Mouse (Mus musculus) lung, adult 2 months (tissue): ENCODE data around the gene Pars2. TPM values are rescaled to one million over a fixed set of nuclear protein-coding genes. Genes with fewer than 3 reads are reported as not detected.

ENCODE experiments used
- DNase-seq: peaks from one replicate; pipeline ENCODE4 v3.0.0; 2022
- H3K4me1 ChIP-seq: fragments of 200-500 bp; 2 replicates; pipeline ENCODE4 v1.6.1; 2011; ENCODE audit warnings: low read length; ENCODE audit not compliant: control insufficient read depth, insufficient read depth
- H3K4me3 ChIP-seq: fragments of 200-500 bp; replicated peaks from 2 replicates; pipeline ENCODE3; 2011; ENCODE audit warnings: low read depth, mild to moderate bottlenecking, control low read depth, low read length; ENCODE audit errors: extremely low read depth
- CTCF ChIP-seq: fragments of 200-500 bp; IDR thresholded peaks from 2 replicates; pipeline ENCODE4 v1.5.1; 2011; ENCODE audit warnings: mild to moderate bottlenecking, low read length, control low read depth; ENCODE audit not compliant: insufficient read depth
- POLR2A ChIP-seq: fragments of 200-500 bp; IDR thresholded peaks from 2 replicates; pipeline ENCODE4 v1.6.1; 2011; ENCODE audit warnings: low read depth, mild to moderate bottlenecking, control low read depth, low read length, borderline replicate concordance; ENCODE audit errors: extremely low read depth
- WGBS: fragments of 180-500 bp; shearing (Covaris S2); methylation state at CpG from one replicate; pipeline ENCODE4 v1.1.7; 2018; 5-methylcytosine and 5-hydroxymethylcytosine counted together
- polyA plus RNA-seq: library from polyadenylated mRNA; depleted of rRNA; stranded (reverse); fragments of >200 nt; gene quantifications from 2 replicates; pipeline ENCODE4 v1.2.3, GENCODE M21; 2012

The Pars2 gene
- polyA plus RNA-seq, 1 experiment: 7.8 TPM

GRCm38 (mm10) chr4:106663956-106664470, 13.1 kb downstream of the Pars2 start:
- DNase-seq: no peak
- H3K4me1 ChIP-seq: no peaks in the 10 kb centered on the region
- H3K4me3 ChIP-seq: no peak overlapping the region
- 80% methylated on average over 5 of the region's 5 CpGs for WGBS
- no peak for TF ChIP-seq CTCF
- no peak for TF ChIP-seq POLR2A

DNA sequence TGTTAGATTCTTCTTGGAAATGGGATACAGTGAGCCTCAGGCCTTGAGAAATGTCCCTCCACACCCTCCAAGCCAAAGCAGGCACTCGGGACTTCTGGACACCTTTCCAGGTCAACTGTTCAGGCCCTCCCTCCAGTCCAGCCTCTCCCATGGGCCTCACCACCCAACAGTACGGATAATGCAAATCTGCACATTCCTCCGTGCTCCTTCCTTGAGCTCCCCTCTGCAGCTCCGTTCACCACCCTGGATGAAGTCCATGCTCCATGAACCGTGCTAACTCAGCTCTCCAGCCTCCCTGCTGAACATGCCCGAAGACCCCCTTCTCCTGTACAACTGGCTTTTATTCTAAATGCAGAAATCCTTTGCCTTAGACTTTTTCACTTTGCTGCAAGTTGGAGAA, 13.8 kb downstream of the Pars2 start:
- DNase-seq: no peak
- WGBS: 86% methylated on average over 6 of the region's 6 CpGs

GRCm38 (mm10) chr4:106665269-106665668, 14.4 kb downstream of the Pars2 start:
- DNase-seq: no peak
- no peak for TF ChIP-seq CTCF
- no peak for TF ChIP-seq POLR2A
- H3K4me1 ChIP-seq: no peaks in the 10 kb centered on the region
- WGBS: 99% methylated on average over 2 of the region's 2 CpGs
- H3K4me3 ChIP-seq: no peak overlapping the region

More for the DNA sequence above, 13.8 kb downstream of the Pars2 start:
- Histone ChIP-seq H3K4me1 (no peaks in the 10 kb centered on the region), H3K4me3 (no peak overlapping the region)
- TF ChIP-seq POLR2A: no peak
- no peak for TF ChIP-seq CTCF

GRCm38 (mm10) chr4:106665673-106666072, 14.8 kb downstream of the Pars2 start:
- no peak for DNase-seq
- Histone ChIP-seq H3K4me1 (no peaks in the 10 kb centered on the region), H3K4me3 (no peak overlapping the region)
- TF ChIP-seq POLR2A: no peak
- no peak for TF ChIP-seq CTCF
- whole genome bisulfite sequencing: 89% methylated on average over 10 of the region's 10 CpGs

- WGBS: 95% methylated on average over 2 of the region's 2 CpGs
- Histone ChIP-seq H3K4me1 (no peaks in the 10 kb centered on the region), H3K4me3 (no peak overlapping the region)
- TF ChIP-seq POLR2A (no peak), CTCF (no peak)
- DNase-seq: no peak
Observed at GRCm38 (mm10) chr4:106666546-106666945, 15.7 kb downstream of the Pars2 start.

- DNase-seq: no peak
- no peak for TF ChIP-seq CTCF
- TF ChIP-seq POLR2A: no peak
- H3K4me3 ChIP-seq: no peak overlapping the region
- H3K4me1 ChIP-seq: peaks cover 2% of the 10 kb centered on the region; the same call in 1 of the 2 replicates
- WGBS: 85% methylated on average over 5 of the region's 5 CpGs
Observed at GRCm38 (mm10) chr4:106676749-106677148, 25.9 kb downstream of the Pars2 start.

DNA sequence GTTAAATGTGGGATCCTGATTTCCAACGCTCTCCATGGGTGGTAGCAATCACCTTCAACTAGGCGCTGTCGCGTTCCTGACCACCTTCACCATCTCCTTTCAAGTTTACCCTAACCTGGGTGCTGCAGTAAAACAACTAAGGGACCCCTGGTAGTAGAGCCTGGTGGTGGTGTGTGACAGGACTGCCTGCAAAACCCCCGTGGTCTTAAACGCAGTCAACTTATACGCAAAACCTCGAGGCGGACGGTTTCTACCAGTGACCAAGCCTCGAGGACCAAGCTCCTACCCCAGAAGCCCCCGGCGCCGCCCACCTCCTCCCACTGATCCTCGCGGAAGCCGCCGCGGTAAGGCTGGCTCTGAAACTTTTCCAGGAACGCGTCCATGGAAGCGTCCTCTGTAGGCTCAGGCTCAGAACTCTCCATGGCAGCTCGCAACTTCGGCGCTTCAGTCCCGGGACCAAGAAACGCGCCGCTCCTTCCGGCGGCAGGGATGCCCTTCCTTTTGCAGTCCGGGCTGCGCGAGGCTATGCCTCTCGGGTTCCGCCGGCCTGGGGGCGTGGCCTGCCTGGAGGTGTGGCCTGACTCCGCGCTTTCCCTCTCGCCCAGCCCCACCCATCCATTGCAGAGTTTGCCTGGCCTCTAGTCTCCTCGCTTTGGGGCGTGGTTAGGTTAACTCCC, 27.7 kb downstream of the Pars2 start, which contains the start of gene Ttc4:
Gene Ttc4, minus strand, starts transcription at position 503 of the 677 bp plus-strand sequence.
- H3K4me1 ChIP-seq: peaks cover 2% of the 10 kb centered on the region; the same call in 1 of the 2 replicates
- DNase-seq: peak; percentile 80
- under 1% methylated on average over 43 of the region's 43 CpGs for WGBS
- TF ChIP-seq POLR2A: peak; percentile 81; the same call in 1 of the 2 replicates
- no peak for TF ChIP-seq CTCF
- H3K4me3 ChIP-seq: peak within 1 kb of the TSS; percentile 98

DNA sequence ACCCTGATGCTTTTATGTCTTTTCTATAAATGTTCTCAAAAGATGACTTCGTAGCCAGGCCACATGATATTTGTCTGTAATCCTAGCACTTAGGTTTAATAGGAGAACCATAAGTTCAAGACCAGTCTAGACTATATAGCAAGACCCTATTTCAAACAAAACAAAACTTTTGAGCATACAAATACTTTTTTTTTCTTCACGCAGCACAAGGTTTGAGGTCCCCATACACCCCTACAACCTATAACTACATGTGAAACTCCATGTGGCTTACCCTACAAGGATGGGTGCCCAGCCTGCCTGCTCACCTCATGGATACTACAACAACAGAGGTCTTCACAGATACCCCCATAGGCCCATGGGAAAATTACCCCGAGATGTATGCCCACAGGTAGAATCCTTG, 28.3 kb downstream of the Pars2 start:
- no peak for DNase-seq
- H3K4me3 ChIP-seq: no peak overlapping the region
- TF ChIP-seq CTCF (no peak), POLR2A (no peak)
- H3K4me1 ChIP-seq: peaks cover 2% of the 10 kb centered on the region; the same call in 1 of the 2 replicates
- WGBS: 40% methylated on average over 3 of the region's 3 CpGs

DNA sequence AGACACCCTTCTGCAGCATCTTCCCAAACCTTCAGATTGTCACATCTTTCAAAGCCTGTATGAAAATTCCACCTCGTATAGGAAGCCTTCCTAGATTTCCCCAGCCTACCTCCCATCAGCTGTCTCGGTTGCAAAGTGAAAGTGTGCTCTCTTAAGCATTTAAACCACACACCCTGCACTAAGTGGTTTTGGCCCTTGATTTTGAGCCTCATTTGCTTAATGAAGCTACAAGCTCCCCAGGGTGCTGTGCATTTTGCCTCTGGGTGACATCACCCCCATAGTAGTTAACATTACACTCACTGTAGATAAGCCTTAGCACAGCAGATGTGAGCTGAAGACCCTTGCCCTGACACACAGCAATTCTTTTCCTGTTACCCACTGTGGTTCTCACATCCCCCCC, 30.1 kb downstream of the Pars2 start:
- H3K4me3 ChIP-seq: no peak overlapping the region
- DNase-seq: no peak
- peaks cover 2% of the 10 kb centered on the region; the same call in 1 of the 2 replicates for H3K4me1 ChIP-seq
- WGBS: 36% methylated on average over 2 of the region's 2 CpGs
- no peak for TF ChIP-seq POLR2A
- TF ChIP-seq CTCF: no peak
